Mouse (Mus musculus): ENCODE data around the gene Olfr630. TPM values are rescaled to one million over a fixed set of nuclear protein-coding genes. Genes with fewer than 3 reads are reported as not detected.

The Olfr630 gene
- not detected for polyA plus RNA-seq (2017; shearing (Covaris generic))

GRCm38 (mm10) chr7:103757233-103757632 lies at the start of gene Olfr630:
Olfr630 (minus strand) TSS chr7:103757333.

GRCm38 (mm10) chr7:103791721-103792120 lies 34.6 kb upstream of the Olfr630 start, which contains the start of gene Olfr67:
Olfr67 (minus strand) TSS chr7:103791821.

GRCm38 (mm10) chr7:103779598-103779997 lies 22.5 kb upstream of the Olfr630 start, which contains the start of gene Olfr68:
Olfr68 (minus strand) TSS chr7:103779698.

GRCm38 (mm10) chr7:103771494-103771893 lies 14.4 kb upstream of the Olfr630 start, which contains the start of gene Olfr69:
Olfr69 (minus strand) TSS chr7:103771594.

GRCm38 (mm10) chr7:103744843-103745242 lies 12.3 kb downstream of the Olfr630 start, which contains the start of gene Olfr629:
Olfr629 (minus strand) TSS chr7:103744943.

GRCm38 (mm10) chr7:103730074-103730473 lies 27.1 kb downstream of the Olfr630 start, which contains the start of gene Olfr628:
Olfr628 (plus strand) TSS chr7:103730374.

GRCm38 (mm10) chr7:103714371-103714770 lies 42.8 kb downstream of the Olfr630 start, which contains the start of gene Olfr243:
Olfr243 (plus strand) TSS chr7:103714671.

Other genes starting within 250 kb of the Olfr630 start
- not detected for gene Olfr610, start 245.2 kb downstream of the Olfr630 start, polyA plus RNA-seq (2017; shearing (Covaris generic))
- not detected for gene Olfr611, start 236.5 kb downstream of the Olfr630 start, polyA plus RNA-seq (2017; shearing (Covaris generic))
- not detected for gene Olfr612, start 214.6 kb downstream of the Olfr630 start, polyA plus RNA-seq (2017; shearing (Covaris generic))
- gene Olfr613, start 209.3 kb downstream of the Olfr630 start, polyA plus RNA-seq (2017; shearing (Covaris generic)): not detected
- not detected for gene Olfr615, start 201.3 kb downstream of the Olfr630 start, polyA plus RNA-seq (2017; shearing (Covaris generic))
- not detected for gene Olfr616, start 188.2 kb downstream of the Olfr630 start, polyA plus RNA-seq (2017; shearing (Covaris generic))
- gene Olfr617, start 184.3 kb downstream of the Olfr630 start, polyA plus RNA-seq (2017; shearing (Covaris generic)): not detected
- not detected for gene Olfr618, start 167.2 kb downstream of the Olfr630 start, polyA plus RNA-seq (2017; shearing (Covaris generic))
- gene Olfr619, start 156.8 kb downstream of the Olfr630 start, polyA plus RNA-seq (2017; shearing (Covaris generic)): not detected
- 0.11 TPM for gene Olfr620, start 144.8 kb downstream of the Olfr630 start, polyA plus RNA-seq (2017; shearing (Covaris generic))
- gene Olfr622, start 114.6 kb downstream of the Olfr630 start, polyA plus RNA-seq (2017; shearing (Covaris generic)): not detected
- not detected for gene Olfr623, start 93.6 kb downstream of the Olfr630 start, polyA plus RNA-seq (2017; shearing (Covaris generic))
- gene Olfr624, start 86.1 kb downstream of the Olfr630 start, polyA plus RNA-seq (2017; shearing (Covaris generic)): 0.02 TPM
- not detected for gene Olfr625-ps1, start 74.6 kb downstream of the Olfr630 start, polyA plus RNA-seq (2017; shearing (Covaris generic))
- gene Olfr243, start 42.7 kb downstream of the Olfr630 start, polyA plus RNA-seq (2017; shearing (Covaris generic)): not detected
- not detected for gene Olfr628, start 27.0 kb downstream of the Olfr630 start, polyA plus RNA-seq (2017; shearing (Covaris generic))
- gene Olfr629, start 12.4 kb downstream of the Olfr630 start, polyA plus RNA-seq (2017; shearing (Covaris generic)): not detected
- 0.08 TPM for gene Olfr69, start 14.3 kb upstream of the Olfr630 start, polyA plus RNA-seq (2017; shearing (Covaris generic))
- gene Olfr68, start 22.4 kb upstream of the Olfr630 start, polyA plus RNA-seq (2017; shearing (Covaris generic)): not detected
- gene Olfr67, start 34.5 kb upstream of the Olfr630 start, polyA plus RNA-seq (2017; shearing (Covaris generic)): 0.05 TPM
- gene Hbb-bt, start 56.7 kb upstream of the Olfr630 start, polyA plus RNA-seq (2017; shearing (Covaris generic)): 32.1 TPM
- gene Hbb-bs, start 70.8 kb upstream of the Olfr630 start, polyA plus RNA-seq (2017; shearing (Covaris generic)): 155 TPM
- gene Hbb-bh2, start 83.2 kb upstream of the Olfr630 start, polyA plus RNA-seq (2017; shearing (Covaris generic)): not detected
- gene Hbb-bh1, start 85.8 kb upstream of the Olfr630 start, polyA plus RNA-seq (2017; shearing (Covaris generic)): not detected
- not detected for gene Hbb-y, start 95.9 kb upstream of the Olfr630 start, polyA plus RNA-seq (2017; shearing (Covaris generic))
- not detected for gene Olfr66, start 128.9 kb upstream of the Olfr630 start, polyA plus RNA-seq (2017; shearing (Covaris generic))
- 0.07 TPM for gene Olfr64, start 137.2 kb upstream of the Olfr630 start, polyA plus RNA-seq (2017; shearing (Covaris generic))
- not detected for gene Olfr65, start 146.2 kb upstream of the Olfr630 start, polyA plus RNA-seq (2017; shearing (Covaris generic))
- not detected for gene Olfr631, start 171.5 kb upstream of the Olfr630 start, polyA plus RNA-seq (2017; shearing (Covaris generic))
- not detected for gene Olfr632, start 177.0 kb upstream of the Olfr630 start, polyA plus RNA-seq (2017; shearing (Covaris generic))
- not detected for gene Olfr633, start 187.1 kb upstream of the Olfr630 start, polyA plus RNA-seq (2017; shearing (Covaris generic))
- gene Olfr635, start 213.8 kb upstream of the Olfr630 start, polyA plus RNA-seq (2017; shearing (Covaris generic)): 0.02 TPM
- not detected for gene Olfr638, start 241.4 kb upstream of the Olfr630 start, polyA plus RNA-seq (2017; shearing (Covaris generic))

All from CD4-positive, CD25-positive, alpha-beta regulatory T cell (primary cell).